In the genomic region with DNA sequence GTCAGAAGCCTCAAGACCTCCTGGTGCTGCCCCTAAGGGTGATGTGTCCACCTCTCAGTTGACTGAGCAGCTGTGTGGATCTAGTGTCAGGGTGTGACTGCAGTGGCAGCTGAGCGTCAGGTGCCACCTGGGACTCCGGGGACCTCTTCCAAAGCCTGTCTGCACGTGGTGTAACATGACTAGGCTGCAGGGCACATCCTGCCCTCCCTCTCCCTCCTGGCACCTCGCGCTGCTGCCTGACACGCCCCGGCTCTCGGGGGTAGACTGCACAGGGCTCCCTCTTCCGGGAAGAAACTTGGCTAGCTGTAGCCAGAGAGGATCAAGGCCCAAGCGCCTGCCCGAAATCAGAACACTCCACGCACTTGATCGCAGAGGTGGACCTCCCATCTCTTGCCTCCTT, we compare ENCODE assay signal across 8 mouse cellular contexts.
DNase-seq lines count a peak whose midpoint lies in the region; TF ChIP-seq lines count a peak whose summit lies in the region.

No protein-coding gene starts in this region.

- no peak overlapping the region for H3K27ac ChIP-seq in cerebellum, adult 2 months (ENCODE audit: insufficient read depth, low read length)

- no peak for TF ChIP-seq CTCF in cerebellum, adult 2 months (IDR thresholded peaks at IDR 0.05; ENCODE audit: borderline replicate concordance, insufficient read depth, low read depth, low read length)

- intact Hi-C loops in heart, postnatal 14 days (cut with DNase I): no loop called here

- no peaks in the 10 kb centered on the region for H3K27me3 ChIP-seq in cerebellum, adult 2 months (ENCODE audit: control insufficient read depth, insufficient read depth, low read length)

- peaks cover 13% of the 10 kb centered on the region for H3K4me1 ChIP-seq in cerebellum, adult 2 months (ENCODE audit: control insufficient read depth, insufficient read depth, low read length)

- no peak overlapping the region for H3K4me3 ChIP-seq in cerebellum, adult 2 months (replicated peaks; ENCODE audit: insufficient read depth, low read depth, low read length)

- peak; percentile 64 for DNase-seq in adrenal gland, postnatal 10 days
- DNase-seq in adrenal gland, postnatal 4 days (ENCODE audit: low spot score in 2 of 2): no peak
- peak; percentile 48 to 60 for DNase-seq in cerebellum, adult 2 months
- peak; percentile 62 to 73 for DNase-seq in heart, postnatal 14 days
- peak; percentile 67 for DNase-seq in lung, postnatal 10 days
- peak; percentile 82 to 85 for DNase-seq in thymus, postnatal 10 days (ENCODE audit: low spot score in 2 of 2)
- no peak for DNase-seq in frontal cortex, postnatal 10 days (ENCODE audit: low spot score in 2 of 2)
- no peak for DNase-seq in right cerebral cortex, postnatal 25 days

- no peak for TF ChIP-seq POLR2A in cerebellum, adult 2 months (IDR thresholded peaks at IDR 0.05; ENCODE audit: borderline replicate concordance, insufficient read depth, low read length)

- 15% methylated on average over 13 of the region's 13 CpGs for WGBS in cerebellum, adult 2 months

Comparison
In these comparisons a context has a peak if more than half of its experiments do, and no peak if none do; other contexts are left out.
1. DNase-seq: peak in adrenal gland, postnatal 10 days (single experiment), cerebellum, adult 2 months (2 of 2), heart, postnatal 14 days (2 of 2), lung, postnatal 10 days (single experiment) and thymus, postnatal 10 days (2 of 2); none in adrenal gland, postnatal 4 days (0 of 2), frontal cortex, postnatal 10 days (0 of 2) and right cerebral cortex, postnatal 25 days (single experiment).